Mouse (Mus musculus) CD4-positive, CD25-positive, alpha-beta regulatory T cell (primary cell): ENCODE data around the gene Crim1. TPM values are rescaled to one million over a fixed set of nuclear protein-coding genes. Genes with fewer than 3 reads are reported as not detected.

Source experiments
- polyA plus RNA-seq: library from polyadenylated mRNA; unstranded; fragments of 100-300 nt; shearing (Covaris generic); gene quantifications from one replicate; pipeline ENCODE4 v1.2.1, GENCODE M21; 2017

Crim1 gene
- polyA plus RNA-seq: 33.8 TPM

DNA sequence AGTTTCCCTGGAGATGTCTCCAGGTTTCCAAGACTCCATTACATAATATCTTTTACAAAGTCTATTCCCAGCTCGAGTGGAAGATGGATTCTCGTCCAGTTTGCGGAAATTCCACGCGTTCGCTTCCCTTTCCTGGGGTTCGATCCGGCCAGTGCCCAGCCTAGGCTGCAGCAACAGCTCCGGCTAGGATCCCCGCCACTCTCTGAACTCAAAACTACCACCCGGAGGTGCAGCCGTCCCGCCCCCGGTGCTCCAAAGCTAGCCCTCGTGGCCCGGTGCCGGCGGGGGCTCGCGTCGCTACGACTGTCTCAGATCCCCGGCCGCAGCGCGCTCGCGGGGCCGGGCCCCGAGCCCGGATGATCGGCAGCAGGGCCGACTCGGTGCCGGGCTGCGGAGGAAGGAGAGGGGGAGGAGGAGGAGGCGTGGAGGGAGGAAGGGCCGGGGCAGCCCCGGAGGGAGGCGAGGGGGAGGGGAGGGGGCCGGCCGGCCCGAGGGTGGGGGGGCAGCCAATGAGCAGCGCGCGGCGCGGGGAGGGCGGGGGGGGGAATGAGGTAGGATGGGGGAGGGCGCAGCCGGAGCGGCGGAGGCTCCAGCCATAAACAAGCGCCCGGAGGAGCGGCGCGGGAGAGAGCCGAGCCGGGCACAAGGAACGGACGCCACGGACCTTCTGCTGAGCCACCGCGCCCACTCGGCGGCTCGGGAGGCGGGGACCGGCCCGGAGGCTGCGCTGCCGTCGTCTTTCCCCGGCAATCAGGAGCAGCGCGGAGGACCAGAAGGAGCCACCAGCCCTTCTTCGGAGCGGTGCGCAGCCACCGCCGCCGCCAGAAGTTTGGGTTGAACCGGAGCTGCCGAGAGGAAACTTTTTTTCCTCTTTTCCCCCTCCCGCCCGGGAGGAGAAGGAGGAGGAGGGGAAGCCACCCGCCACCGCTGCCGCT lies at the start of gene Crim1:
Gene Crim1, plus strand, starts transcription at position 623 of the 935 bp plus-strand sequence.

DNA sequence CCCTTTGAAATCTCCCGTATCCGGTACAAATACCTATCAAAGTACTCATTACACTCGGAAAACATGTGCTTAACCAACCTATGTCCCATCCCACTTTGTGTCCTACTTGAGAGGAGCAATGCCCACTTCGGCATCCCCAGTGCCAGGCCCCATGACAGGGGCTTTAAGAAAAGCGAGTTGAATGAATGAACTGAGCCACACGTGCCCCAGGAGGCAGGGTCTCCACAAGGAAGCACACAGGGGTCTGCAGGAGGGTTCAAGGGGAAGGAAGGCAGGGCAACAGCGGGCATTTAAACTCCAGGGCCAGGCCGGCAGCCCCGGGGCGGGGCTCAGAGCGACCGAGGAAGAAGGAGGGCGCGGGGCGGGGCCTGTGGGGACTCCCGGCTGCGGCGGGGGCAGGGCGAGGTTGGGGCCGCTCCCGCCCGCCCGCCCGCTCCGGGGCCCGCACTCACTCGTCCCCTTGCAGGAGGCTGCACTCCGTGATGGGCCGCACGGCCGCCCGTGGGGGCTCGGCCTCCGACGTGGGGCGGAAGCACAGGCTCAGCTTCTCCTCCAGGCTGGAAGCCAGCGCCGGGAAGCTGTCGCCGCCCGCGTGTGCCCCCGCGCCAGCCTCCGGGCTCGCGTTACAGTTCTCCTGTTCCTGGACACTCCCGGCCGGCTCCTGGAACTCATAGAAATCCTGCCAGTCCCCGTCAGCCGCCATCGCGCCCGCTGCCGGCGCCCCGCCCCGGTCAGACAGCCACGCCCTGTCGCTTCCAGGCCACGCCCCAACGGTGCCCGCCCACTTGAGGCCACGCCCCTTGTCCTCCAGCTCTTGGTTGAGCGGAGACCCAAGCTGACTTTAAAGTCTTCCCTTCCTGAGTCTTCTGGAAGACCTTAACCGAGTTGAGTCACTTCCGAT lies 217.6 kb downstream of the Crim1 start, which contains the start of gene Fez2:
Gene Fez2, minus strand, starts transcription at position 772 of the 901 bp plus-strand sequence.

Other genes with a start within 250 kb of the Crim1 start
- gene Fez2, start 217.9 kb downstream of the Crim1 start, polyA plus RNA-seq: 27.7 TPM